Mouse (Mus musculus) embryonic facial prominence, embryonic 10.5 days (tissue): ENCODE measurements around the gene Mcl1. TPM values are rescaled to one million over a fixed set of nuclear protein-coding genes. Genes with fewer than 3 reads are reported as not detected.

Experiments used
- DNase-seq: peaks from one replicate; pipeline ENCODE4 v3.0.0-alpha.2; 2017; ENCODE audit warnings: low spot score
- H3K27ac ChIP-seq: fragments of 300-500 bp; sonication (generic); replicated peaks from 2 replicates; pipeline ENCODE4 v1.5.1; 2016; ENCODE audit warnings: mild to moderate bottlenecking
- H3K27me3 ChIP-seq: fragments of 300-500 bp; sonication (generic); replicated peaks from 2 replicates; pipeline ENCODE4 v1.6.1; 2016; ENCODE audit warnings: low read depth, mild to moderate bottlenecking; ENCODE audit not compliant: poor library complexity, severe bottlenecking
- H3K36me3 ChIP-seq: fragments of 300-500 bp; sonication (generic); replicated peaks from 2 replicates; pipeline ENCODE4 v1.6.1; 2016; ENCODE audit warnings: mild to moderate bottlenecking, moderate library complexity
- H3K4me1 ChIP-seq: fragments of 300-500 bp; sonication (generic); 2 replicates; pipeline ENCODE4 v1.6.1; 2016
- H3K4me3 ChIP-seq: fragments of 300-500 bp; sonication (generic); 2 replicates; pipeline ENCODE4 v1.5.1; 2016; ENCODE audit warnings: mild to moderate bottlenecking, moderate library complexity
- H3K9me3 ChIP-seq: fragments of 300-500 bp; sonication (generic); 2 replicates; pipeline ENCODE4 v1.6.1; 2016; ENCODE audit warnings: mild to moderate bottlenecking
- polyA plus RNA-seq: library from polyadenylated mRNA; unstranded; fragments of >200 nt; fragmentation: Nextera tagmentation; extraction: Ambion mirVana; gene quantifications from 2 replicates; pipeline ENCODE4 v1.2.1, GENCODE M21; 2016

Gene Mcl1
- polyA plus RNA-seq, 1 experiment from 2014 or later = 49.5 TPM

- DNase-seq = no peak
- H3K27ac ChIP-seq = no peak overlapping the region
Measured at GRCm38 (mm10) chr3:95709967-95710366, 51.4 kb downstream of the Mcl1 start.

More at GRCm38 (mm10) chr3:95709967-95710366, 51.4 kb downstream of the Mcl1 start:
- H3K4me1 ChIP-seq = no peaks in the 10 kb centered on the region; the same call in 1 of the 2 replicates
- 0 out of 2 replicates have a peak, but pooled peaks cover 9% of the 10 kb centered on the region for H3K36me3 ChIP-seq
- peaks cover 9% of the 10 kb centered on the region; the same call in 1 of the 2 replicates for H3K9me3 ChIP-seq
- no peak overlapping the region for H3K4me3 ChIP-seq
- no peaks in the 10 kb centered on the region for H3K27me3 ChIP-seq

Other genes starting within 250 kb of the Mcl1 start
- 33.9 and 37.5 TPM in 2 replicates for gene Arnt, start 224.4 kb upstream of the Mcl1 start, polyA plus RNA-seq
- 3.4 and 5.5 TPM in 2 replicates for gene Ctsk, start 159.5 kb upstream of the Mcl1 start, polyA plus RNA-seq
- gene Ctss, start 132.0 kb upstream of the Mcl1 start, polyA plus RNA-seq = 3.4 and 4.3 TPM in 2 replicates
- gene Hormad1, start 99.1 kb upstream of the Mcl1 start, polyA plus RNA-seq = not detected in 2 replicates
- 29.7 and 30.3 TPM in 2 replicates for gene Golph3l, start 69.9 kb upstream of the Mcl1 start, polyA plus RNA-seq
- gene Ensa, start 33.8 kb upstream of the Mcl1 start, polyA plus RNA-seq = 79.1 and 79.7 TPM in 2 replicates
- gene Adamtsl4, start 29.1 kb downstream of the Mcl1 start, polyA plus RNA-seq = 1.00 and 1.6 TPM in 2 replicates
- gene Ecm1, start 80.8 kb downstream of the Mcl1 start, polyA plus RNA-seq = 9.7 and 10.9 TPM in 2 replicates
- gene Tars2, start 101.4 kb downstream of the Mcl1 start, polyA plus RNA-seq = 65.5 and 71.5 TPM in 2 replicates
- 24.0 and 25.7 TPM in 2 replicates for gene Rprd2, start 160.1 kb downstream of the Mcl1 start, polyA plus RNA-seq
- gene Prpf3, start 197.1 kb downstream of the Mcl1 start, polyA plus RNA-seq = 74.5 and 75.6 TPM in 2 replicates
- gene Mrps21, start 212.7 kb downstream of the Mcl1 start, polyA plus RNA-seq = 374 and 377 TPM in 2 replicates
- 11.5 and 13.4 TPM in 2 replicates for gene Ciart, start 223.5 kb downstream of the Mcl1 start, polyA plus RNA-seq
- 7.6 and 10.2 TPM in 2 replicates for gene BC028528, start 233.2 kb downstream of the Mcl1 start, polyA plus RNA-seq
- 33.4 and 36.1 TPM in 2 replicates for gene Aph1a, start 235.2 kb downstream of the Mcl1 start, polyA plus RNA-seq
- 120 and 133 TPM in 2 replicates for gene Car14, start 245.9 kb downstream of the Mcl1 start, polyA plus RNA-seq